Mouse (Mus musculus) right cerebral cortex, adult 2 months (tissue): ENCODE measurements around the gene Mxi1.
A peak's percentile ranks its signal among the peaks of the same experiment; 100 is the strongest.

ENCODE experiments used
- DNase-seq, 2 experiments: peaks; one replicate each; pipeline ENCODE4 v3.0.0; 2021 to 2022; ENCODE audit warnings: low spot score in 2 of 2

The Mxi1 gene

GRCm38 (mm10) chr19:53310348-53310747, at the start of gene Mxi1:
TSS of gene Mxi1 (plus strand) at chr19:53310518.
- peak; percentile 84 to 92 for DNase-seq

DNA sequence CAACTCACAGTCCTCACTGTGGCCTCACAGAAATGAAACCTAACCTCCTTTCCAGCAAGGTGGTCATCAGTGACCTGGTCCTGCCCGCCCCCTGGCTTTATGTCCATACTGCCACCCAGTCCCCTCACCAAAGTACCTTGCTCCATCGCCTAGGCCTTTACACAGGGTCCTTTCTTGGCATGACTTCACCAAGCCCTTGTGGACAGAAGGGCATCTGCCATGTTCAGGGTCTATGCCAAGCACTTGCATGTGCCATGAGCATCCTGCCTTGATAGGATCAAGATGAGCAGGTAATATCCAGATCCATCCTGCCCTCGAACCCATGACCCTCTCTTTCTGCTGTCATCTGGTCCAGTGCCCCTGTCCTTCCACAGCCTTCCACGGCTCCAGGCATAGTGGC, 49.5 kb upstream of the Mxi1 start:
- DNase-seq: no peak

DNA sequence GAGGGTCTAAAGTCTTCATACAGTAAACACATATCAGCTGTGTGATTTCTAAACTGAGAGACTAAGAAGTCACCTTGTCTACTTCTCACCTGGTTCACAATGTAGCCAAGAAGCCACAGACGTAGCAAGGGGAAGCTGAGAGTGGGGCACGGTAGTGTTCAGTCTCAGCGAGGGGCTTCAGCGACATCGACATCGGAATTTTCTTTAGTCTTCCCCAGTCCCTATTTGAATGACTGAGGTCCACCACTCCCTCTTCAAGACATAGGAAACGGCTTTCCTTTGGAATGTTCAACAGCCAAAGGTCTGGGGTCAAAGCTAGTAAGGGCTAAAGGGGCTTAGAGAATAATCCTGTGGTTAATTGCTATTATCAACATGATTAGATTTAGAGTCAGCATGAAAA, 48.3 kb upstream of the Mxi1 start:
- no peak for DNase-seq

DNA sequence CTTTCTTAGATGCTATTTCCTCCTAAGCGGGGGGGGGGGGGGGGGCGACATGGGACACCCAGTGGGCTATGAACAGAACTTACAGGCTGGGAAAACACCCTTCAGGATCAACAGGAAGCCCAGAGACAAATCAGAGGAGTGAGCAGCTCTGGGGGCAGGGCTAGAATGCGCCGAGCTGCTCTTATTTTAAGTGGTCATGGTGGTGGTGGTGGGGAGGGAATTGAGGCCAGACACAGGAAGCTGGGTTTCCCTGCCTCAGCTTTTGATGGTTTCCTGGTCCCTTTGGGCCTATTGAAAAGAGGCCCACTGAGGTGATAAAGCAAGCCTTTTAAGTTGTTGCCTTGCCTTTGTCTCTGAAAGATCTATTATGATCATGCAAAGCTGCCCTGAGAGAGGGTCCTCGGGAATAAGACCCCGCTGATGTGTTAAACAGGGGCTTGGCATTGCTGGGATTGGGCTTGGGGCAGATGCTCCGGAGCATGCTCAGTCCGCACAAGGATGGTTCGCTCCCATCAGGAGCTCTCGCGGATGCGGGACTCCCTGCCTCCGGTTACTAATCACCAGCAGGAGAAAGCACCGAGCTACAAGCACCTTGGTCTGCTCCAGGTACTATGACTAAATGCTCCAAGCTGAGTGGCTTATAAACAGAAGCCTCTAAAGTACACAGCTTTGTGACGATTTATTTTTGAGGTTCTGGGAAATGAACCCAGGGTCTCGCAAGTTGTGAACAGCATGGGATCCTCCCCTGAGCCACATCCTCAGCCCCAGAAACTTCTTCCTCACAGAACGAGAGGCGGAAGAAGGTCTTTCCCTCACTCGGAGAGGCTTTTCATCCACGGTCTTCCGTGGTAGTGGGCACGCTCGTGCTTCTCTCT, 46.2 kb upstream of the Mxi1 start:
- DNase-seq: no peak

DNA sequence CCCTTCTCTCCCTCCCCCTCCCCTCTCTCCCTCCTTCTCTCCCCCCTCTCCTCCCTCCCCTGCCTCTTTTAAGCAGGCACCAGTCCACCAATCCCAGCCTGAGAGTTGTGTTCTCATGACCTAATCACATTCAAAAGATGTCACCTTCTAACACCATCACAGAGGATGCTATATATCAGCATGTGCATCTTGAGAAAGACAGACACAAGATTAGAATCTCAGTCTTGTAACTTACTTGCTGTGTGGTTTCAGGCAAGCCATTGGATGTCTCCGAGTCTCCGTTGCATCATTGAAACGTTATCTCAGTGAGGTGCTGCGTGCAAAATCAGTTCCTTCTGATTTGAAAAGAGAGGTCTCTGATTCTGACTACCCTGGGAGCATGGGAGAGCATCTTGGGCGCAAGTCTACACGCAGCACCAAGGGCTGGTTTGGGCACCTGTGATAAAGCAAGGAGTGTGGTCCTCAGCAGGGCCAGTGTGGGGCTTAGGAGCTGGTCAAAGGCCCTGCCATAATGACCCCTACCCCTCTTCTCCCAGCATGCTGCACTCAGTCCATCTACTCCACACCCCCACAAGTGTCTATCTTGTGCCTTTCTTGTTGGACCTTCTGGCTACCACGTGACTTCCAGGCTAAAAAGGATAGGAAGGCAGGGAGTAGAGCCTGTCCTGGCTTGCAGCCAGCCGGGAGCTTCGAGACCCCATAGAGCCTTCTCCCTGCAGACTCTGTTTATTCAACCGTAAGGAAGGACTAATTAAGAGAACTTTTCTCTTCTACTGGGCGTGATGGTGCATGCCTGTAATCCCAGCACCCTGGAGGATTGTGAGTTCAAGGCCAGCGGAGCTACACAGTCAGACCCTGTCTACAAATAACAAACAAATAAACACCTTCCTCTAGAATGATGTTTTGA, 45.2 kb upstream of the Mxi1 start:
- DNase-seq: no peak

- no peak for DNase-seq
Measured at GRCm38 (mm10) chr19:53267305-53267704, 43.0 kb upstream of the Mxi1 start.

DNA sequence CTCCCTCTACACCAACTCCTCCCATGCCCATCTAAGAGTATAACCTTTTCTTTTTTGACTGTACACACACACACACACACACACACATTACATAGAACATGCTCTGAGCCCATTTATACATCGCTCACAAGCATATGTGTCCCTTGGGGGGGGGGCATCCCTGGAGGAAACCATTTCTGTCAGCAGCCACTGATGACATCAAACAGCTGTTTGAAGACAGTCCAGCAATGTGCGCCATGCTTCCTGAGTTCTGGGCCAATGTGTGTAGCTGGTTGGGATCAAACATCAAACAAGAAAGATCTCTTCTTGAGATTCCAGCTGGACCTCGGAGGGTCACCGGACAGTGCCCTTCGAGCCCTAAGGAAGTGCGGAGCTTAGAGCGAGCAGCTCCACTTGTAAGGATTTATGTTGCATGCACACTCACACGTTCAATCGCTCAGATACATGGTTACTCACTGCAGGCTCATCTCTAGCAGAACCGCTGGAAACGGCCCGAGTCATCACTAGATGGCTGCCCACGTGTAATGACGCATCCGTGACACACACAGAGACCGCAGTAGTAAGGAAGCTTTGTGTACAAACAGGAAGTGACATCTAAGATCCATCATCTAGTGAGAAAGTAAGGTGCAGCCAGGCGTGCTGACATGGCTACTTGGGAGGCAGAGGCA, 37.1 kb upstream of the Mxi1 start:
- no peak for DNase-seq

- DNase-seq: no peak
Measured at GRCm38 (mm10) chr19:53273781-53274428, 36.4 kb upstream of the Mxi1 start.

DNA sequence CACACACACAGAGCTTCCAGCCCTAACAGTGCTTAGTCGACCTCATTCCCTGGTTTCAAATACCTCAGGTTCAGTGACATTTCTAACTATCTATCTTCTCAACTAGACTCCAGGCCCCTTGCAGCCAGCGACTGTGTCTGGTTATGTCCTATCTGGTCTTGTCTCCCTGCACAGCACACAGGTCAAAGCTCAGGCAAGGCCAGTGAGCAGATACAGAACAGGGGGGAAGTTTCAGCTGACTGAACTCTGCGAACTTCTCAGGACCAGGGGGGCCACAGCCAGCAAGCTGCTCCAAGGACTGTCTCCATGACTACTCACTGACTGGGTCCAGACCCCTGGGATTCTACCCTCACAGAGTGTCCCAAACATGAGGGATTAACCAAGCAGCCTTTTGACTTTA, 35.1 kb upstream of the Mxi1 start:
- no peak for DNase-seq

DNA sequence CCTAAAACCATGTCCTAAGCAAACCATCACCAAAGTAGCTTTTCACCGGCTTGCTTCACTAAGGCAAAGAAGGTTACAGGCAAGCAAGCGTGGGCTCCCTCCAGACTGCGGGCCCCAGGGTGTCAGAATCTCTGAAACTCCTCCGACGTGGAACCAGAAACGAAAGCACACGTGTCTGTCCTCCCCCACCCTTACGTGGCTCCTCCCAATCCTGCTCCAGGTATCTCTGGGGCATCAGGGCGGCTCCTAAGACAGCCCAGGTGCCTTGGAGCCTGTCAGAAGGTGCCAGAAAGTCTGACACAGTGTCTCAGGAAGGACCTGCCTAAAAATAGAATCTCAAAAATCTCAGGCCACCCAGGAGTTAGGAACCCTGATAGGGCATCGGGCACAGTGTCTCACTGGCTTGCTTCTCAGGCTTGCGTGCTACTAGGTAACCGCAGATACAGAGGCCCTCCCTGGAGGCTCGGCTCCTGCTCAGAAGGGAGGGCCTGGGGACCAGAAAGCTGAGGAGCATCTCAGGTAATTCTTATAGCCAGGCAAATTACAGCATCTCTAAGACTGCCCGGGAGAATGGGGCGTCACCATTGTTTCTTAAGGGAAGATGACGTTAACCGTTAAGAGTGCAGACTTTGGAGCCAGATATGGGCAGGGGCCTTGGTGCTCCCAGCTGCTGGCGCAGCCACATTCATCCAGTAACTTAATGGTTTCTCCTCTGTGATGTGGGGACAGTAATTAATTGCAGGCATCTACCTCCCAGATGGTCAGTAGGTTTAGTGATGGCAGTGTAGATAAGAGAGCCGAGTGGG, 33.2 kb upstream of the Mxi1 start:
- no peak for DNase-seq

DNA sequence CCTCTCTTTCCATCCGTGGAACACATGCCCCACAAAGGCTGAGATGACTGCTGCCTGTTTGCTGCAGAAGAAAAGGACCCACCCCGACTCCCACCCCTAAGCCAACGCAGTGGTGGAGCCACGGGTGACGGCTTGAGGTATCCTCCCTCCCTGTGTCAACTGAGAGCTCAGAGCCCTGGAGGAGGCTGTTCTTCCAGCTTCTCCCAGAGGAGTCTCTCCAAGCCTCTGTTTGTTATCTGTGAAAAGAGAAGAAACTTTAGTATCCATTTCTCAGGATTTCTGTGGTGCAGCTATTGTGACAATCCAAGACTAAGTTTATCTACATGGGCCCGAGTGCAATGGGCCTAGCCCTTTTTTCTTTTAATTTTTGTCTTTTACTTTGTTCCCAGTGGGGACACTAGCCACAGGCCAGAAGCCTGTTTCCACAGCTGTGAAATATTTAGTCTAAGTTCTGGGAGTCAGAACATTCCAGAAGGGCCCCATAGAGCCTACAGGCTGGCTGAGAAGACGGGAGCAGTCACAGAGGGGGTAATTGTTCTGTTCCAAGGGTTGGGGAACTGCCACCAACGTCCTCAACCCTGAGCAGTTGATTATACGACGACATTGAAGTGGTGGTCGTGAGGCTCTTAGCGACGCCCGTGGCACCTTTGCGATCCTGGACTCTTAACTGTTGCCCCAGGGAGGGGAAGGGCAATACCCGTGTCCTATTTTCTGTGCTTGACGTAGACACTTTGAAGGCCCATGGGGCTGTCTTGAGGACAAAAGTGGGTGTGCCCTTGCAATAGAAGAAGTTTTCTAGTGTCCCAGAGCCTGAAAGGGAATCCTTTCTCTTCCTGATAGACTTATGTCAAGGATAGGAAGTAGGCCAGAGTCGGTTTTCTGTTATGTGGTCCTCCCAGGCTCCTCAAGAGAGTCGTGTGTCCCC, 31.6 kb upstream of the Mxi1 start:
- DNase-seq: no peak

DNA sequence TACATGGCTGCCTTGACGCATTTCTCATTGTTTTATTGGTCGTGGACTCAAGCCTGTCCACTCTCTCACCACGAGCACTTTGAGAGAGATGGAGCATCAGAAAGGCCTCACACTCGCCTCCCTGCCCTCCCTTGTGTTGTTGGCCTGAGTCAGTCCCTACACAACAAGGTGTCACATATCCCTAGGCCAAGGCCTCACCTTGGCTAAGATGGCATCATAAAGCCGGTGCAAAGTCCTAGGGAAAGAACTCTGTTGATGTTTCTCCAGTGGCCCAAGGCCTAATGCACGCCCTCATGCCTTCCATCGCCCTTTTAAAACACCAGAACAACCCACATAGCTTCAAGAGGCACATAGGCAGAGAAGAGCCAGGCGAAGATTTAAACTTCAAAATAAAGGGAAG, 30.1 kb upstream of the Mxi1 start:
- DNase-seq: no peak

DNA sequence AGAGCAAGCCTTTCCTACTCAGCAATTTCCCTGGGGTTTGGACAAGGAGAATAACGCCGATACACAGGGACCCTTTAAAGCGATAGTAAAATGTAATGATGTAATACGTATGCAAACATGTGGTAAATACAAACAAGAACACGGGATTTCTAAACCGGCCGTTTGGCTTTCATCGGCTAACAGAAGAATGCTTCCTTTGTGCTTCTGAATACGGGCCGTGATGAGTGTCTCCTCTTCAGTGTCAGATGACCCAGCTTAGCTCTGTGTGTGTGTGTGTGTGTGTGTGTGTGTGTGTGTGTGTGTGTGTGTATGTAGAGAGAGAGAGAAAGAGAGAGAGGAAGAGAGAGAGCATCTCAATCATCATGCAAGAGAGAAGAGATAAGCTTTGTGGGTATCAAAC, 27.7 kb upstream of the Mxi1 start:
- no peak for DNase-seq

DNA sequence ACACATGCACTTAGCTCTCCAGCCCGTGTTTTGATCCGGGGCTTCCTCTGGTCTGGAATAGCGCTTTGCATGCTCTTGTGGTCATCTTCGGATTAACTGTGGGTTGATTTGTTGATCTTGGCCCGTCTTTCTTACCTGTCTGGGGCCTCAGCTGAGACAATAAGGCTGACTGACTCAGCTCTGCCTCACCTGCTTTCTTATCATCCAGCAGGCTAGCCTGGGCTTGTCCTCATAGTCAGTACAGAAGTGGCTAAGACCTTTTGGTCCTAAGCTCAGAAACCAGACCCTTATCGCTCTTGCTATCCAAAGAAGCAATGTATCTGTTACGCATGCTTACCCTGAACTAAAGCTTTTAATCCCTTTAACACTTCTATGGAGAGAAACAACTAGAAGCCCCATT, 26.6 kb upstream of the Mxi1 start:
- DNase-seq: no peak

GRCm38 (mm10) chr19:53284268-53285208, 25.8 kb upstream of the Mxi1 start:
- peak in 1 of 2 experiments; percentile 14 for DNase-seq

DNA sequence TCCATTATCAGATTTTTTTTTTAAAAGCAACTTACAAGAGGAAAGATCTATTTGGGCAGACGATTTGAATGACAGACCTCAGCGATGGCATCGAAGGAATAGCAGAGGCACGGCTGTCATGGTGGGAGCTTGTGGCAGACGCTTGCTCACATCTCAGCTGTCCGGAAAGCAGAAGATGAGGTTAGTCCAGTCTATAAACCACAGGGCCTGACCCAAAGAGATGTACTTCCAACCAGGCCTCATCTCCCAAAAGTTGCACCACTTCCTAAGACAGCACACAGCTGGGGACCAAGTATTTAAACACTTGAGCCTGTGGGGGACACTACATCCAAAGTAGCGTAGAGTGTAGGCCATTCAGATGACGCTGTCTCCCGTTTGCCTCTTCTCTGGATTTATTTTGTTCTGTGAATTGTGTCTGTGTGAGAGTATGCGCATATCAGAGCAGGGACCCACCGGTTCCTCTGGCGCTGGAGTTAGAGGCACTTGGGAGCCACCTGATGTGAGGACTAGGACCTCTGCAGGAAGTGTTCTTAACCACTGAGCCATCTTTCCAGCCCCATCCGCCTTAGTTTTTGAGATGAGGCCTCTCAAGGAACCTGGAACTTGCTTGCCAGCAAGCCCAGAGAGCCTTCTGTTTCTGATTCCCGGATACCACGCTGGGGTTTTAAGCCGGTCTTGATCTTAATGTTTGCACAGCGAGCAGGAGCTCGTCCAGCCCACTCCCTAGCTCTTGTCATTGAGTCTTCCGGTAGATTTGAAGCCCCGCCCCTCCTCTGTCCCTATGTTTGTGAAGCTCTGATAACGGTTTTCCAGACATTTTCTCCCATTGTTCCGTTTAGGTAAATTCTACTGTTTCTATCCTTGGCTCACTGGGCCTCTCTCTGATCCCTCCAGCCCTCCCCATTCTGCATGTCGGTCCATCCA, 13.7 kb upstream of the Mxi1 start:
- DNase-seq: no peak

- DNase-seq: no peak
Measured at GRCm38 (mm10) chr19:53299156-53299828, 11.0 kb upstream of the Mxi1 start.
